Mouse (Mus musculus) testis, adult 2 months (tissue): Measurements from ENCODE around the gene Gm20388. TPM values are rescaled to one million over a fixed set of nuclear protein-coding genes. Genes with fewer than 3 reads are reported as not detected.

ENCODE experiments used
- H3K27ac ChIP-seq: fragments of 200-500 bp; 2 replicates; pipeline ENCODE4 v1.5.1; 2012; ENCODE audit warnings: low read depth, low read length; ENCODE audit not compliant: control insufficient read depth, insufficient read depth
- H3K27me3 ChIP-seq: fragments of 200-500 bp; 2 replicates; pipeline ENCODE4 v1.6.1; 2012; ENCODE audit warnings: mild to moderate bottlenecking, low read length, moderate library complexity; ENCODE audit not compliant: control insufficient read depth, insufficient read depth
- H3K36me3 ChIP-seq: fragments of 200-500 bp; 2 replicates; pipeline ENCODE4 v1.6.1; 2012; ENCODE audit warnings: mild to moderate bottlenecking, low read length; ENCODE audit not compliant: control insufficient read depth, insufficient read depth
- H3K4me1 ChIP-seq: fragments of 200-500 bp; 2 replicates; pipeline ENCODE4 v1.6.1; 2012; ENCODE audit warnings: low read length; ENCODE audit not compliant: control insufficient read depth, insufficient read depth
- H3K4me3 ChIP-seq: fragments of 200-500 bp; 2 replicates; pipeline ENCODE4 v1.5.1; 2012; ENCODE audit warnings: low read depth, mild to moderate bottlenecking, low read length, moderate library complexity, mixed read lengths; ENCODE audit not compliant: control insufficient read depth
- CTCF ChIP-seq: fragments of 200-500 bp; IDR thresholded peaks from 2 replicates; pipeline ENCODE4 v1.5.1; 2012; ENCODE audit warnings: low read depth, mild to moderate bottlenecking, inconsistent platforms, low read length, moderate library complexity; ENCODE audit not compliant: control insufficient read depth, insufficient read depth, insufficient replicate concordance
- POLR2A ChIP-seq: fragments of 200-500 bp; IDR thresholded peaks from 2 replicates; pipeline ENCODE4 v1.6.1; 2012; ENCODE audit warnings: low read depth, mild to moderate bottlenecking, inconsistent platforms, low read length, moderate library complexity; ENCODE audit not compliant: control insufficient read depth
- polyA plus RNA-seq: library from polyadenylated mRNA; depleted of rRNA; stranded (reverse); fragments of >200 nt; gene quantifications from 2 replicates; pipeline ENCODE4 v1.2.3, GENCODE M21; 2012

The Gm20388 gene
- polyA plus RNA-seq, 1 experiment, result 5.6 TPM

DNA sequence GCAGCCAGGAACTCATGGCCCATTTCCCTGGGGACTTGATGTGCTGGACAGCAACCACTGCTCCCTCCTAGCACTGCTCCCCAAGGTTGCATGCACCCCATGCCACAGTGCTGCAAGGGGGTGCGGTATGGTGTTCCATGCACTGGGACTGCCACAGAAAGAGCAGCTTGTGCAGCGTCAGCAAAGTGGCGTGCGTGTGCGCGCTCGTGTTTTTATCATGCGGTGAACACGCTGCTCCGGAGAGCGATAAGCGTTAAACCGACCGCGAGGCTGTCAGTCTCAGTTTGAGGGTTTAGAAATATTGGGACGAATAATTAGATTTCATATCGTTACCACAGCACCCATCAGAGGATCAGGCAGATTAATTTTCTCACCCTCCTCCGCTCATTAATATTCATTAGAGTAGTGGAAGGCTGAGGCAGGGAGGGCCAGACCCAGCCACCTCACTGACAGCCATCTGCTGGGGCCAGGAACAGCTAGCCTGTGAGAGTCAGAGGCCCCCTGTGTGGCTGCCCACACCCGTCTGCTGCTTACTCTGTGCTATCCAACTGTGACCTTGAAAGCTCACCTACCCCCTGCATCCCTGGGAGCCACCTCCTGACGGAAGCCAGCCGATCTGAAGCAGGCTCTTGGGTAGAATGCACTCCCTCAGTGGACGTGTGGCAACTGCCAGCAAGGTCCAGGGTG, 2419.1 kb downstream of the Gm20388 start:
- Histone ChIP-seq H3K36me3 (no peaks in the 10 kb centered on the region), H3K4me1 (peaks cover 7% of the 10 kb centered on the region), H3K27me3 (no peaks in the 10 kb centered on the region), H3K4me3 (no peak overlapping the region), H3K27ac (no peak overlapping the region)
- TF ChIP-seq CTCF (no peak), POLR2A (no peak)

DNA sequence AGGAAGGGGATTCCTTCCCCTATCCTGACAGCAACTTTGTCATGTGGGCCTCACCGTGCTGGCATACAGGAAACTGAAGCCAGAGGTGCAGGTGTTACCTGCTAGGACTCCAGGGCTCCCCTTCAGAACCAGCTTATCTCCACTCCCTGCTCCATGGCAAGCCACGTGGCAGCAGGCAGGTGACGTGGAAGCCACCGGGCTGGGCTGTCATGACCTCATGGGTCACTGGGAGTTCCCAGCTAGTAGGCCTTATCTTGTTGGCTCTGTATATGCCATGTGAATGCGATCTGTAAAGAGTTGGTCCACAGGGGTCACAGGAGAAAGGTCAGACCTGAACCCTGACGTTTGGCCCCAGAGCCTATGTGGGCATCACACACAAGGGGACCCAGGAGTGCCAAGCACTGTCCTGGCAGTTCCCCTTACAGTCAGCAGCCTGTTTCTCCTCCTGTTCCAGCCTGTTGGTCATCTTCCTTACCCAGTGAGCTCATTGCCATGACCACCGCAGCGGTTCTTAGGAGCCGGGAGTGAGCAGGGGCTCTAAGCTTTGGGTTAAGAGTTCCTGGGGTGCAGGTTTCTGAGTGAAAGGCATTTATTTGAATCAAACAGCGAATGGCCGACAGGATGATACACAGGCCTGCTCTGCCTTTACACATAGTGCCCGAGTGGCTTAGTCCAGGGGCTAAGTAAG, 2419.9 kb downstream of the Gm20388 start:
- Histone ChIP-seq H3K4me1 (peaks cover 12% of the 10 kb centered on the region), H3K36me3 (no peaks in the 10 kb centered on the region), H3K4me3 (no peak overlapping the region), H3K27ac (no peak overlapping the region), H3K27me3 (no peaks in the 10 kb centered on the region)
- TF ChIP-seq CTCF (no peak), POLR2A (no peak)

DNA sequence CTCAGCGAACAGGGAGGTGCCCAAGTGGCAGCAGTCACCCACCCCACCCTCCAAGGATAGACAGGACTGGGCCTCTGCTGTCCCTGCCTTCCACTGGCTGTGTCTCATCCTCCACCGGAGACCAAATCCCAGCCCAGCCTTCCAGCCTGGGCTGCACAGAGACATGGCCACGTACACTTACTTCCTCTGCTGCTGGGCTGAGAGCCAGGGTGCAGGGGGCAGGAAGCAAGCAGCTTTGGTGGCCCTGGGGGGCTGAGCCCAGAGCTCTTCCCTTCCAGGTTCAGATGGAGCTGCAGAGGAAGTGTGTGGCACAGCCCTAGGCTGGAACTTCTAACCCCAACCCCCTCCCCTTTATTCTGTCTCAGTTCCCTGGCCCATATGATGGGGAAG, 2420.5 kb downstream of the Gm20388 start:
- H3K4me3 ChIP-seq, result no peak overlapping the region
- TF ChIP-seq POLR2A, result no peak
- TF ChIP-seq CTCF, result no peak
- peaks cover 16% of the 10 kb centered on the region for H3K4me1 ChIP-seq
- H3K36me3 ChIP-seq, result no peaks in the 10 kb centered on the region
- no peak overlapping the region for H3K27ac ChIP-seq
- no peaks in the 10 kb centered on the region for H3K27me3 ChIP-seq

DNA sequence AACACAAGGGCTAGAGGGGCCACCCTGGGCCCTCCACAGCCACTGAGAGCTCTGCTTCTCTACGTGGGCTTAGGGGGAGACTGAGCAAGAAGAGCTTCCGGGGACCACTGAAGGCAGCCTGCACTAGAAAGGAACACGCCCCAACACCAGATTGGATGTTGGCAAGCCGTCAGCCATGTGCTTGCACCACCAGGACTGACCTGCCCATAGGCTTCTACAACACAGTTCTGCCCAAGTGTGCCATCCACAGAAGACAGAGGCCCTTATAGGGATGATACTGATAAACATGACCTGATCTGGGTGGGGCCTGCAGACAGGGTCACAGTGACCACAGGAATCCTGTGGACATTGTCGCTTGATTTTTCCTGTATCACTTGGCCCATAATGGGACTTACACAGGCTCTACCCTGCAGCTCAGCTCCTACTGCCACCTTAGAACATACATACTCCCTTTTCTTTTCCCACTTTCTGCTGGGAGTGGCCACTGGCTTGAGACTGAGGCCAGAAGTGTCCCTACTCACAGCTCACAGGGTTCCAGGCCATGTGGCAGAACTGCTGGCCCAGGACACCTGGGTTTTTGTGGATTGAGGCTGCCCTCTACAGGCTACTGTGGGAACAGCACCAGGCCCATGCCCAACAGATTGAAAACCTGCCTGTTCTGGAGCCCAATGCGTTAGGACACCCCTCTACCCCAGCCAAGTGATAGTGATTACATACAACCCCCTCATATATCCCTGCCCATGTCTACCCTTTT, 2422.3 kb downstream of the Gm20388 start:
- Histone ChIP-seq H3K36me3 (no peaks in the 10 kb centered on the region), H3K27ac (no peak overlapping the region), H3K27me3 (no peaks in the 10 kb centered on the region), H3K4me1 (peaks cover 27% of the 10 kb centered on the region), H3K4me3 (peak overlapping the region; percentile 47)
- TF ChIP-seq POLR2A, result no peak
- TF ChIP-seq CTCF, result peak; percentile 91

DNA sequence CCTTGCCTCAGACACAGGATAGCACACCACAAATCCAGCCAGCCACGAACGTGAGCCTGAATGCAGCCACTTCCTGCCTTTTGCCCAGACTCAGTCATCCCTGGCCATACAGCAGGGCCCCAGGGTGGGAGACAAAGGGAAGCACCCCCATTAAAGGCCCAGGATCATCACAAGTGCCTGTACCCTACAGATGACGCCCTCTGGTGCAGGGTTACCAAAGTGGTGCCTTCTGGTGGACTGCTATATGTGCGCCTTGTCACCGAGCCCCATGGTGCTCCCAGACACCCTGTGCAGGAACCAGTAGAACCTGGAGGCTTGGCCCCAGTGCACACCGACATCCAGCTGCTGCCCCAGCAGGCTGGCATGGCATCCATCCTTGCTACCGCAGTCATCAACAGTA, 2422.9 kb downstream of the Gm20388 start:
- no peaks in the 10 kb centered on the region for H3K36me3 ChIP-seq
- H3K27me3 ChIP-seq, result no peaks in the 10 kb centered on the region
- peaks cover 27% of the 10 kb centered on the region for H3K4me1 ChIP-seq
- no peak for TF ChIP-seq CTCF
- no peak overlapping the region for H3K4me3 ChIP-seq
- no peak overlapping the region for H3K27ac ChIP-seq

DNA sequence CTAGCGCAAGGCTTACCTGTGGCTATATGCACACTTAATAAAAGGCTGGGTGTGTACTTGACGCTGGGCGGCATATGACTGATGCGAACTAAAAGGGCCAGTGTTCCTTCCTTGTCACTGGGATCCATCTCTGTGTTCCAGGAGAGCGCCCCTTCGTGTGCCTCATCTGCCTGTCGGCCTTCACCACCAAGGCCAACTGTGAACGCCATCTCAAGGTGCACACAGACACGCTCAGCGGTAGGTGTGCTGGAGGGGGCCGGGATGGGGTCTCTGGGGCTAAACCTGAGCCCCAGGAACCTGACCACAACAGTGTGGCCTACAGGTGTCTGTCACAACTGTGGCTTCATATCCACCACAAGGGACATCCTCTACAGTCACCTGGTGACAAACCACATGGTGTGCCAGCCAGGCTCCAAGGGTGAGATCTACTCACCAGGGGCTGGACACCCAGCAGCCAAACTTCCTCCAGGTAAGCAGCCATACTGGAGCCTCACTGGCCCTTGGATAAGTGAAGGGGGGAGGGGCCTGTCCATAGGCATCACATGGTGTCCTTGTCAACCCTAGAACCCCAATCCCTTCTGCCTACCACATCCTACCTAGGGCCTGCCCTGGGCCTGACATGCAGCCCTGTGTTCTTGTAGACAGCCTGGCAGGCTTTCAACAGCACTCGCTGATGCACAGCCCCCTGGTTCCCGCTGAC, 2424.3 kb downstream of the Gm20388 start:
- H3K4me3 ChIP-seq, result no peak overlapping the region
- no peaks in the 10 kb centered on the region for H3K27me3 ChIP-seq
- no peak overlapping the region for H3K27ac ChIP-seq
- no peaks in the 10 kb centered on the region for H3K36me3 ChIP-seq
- TF ChIP-seq CTCF, result no peak
- peaks cover 27% of the 10 kb centered on the region for H3K4me1 ChIP-seq

DNA sequence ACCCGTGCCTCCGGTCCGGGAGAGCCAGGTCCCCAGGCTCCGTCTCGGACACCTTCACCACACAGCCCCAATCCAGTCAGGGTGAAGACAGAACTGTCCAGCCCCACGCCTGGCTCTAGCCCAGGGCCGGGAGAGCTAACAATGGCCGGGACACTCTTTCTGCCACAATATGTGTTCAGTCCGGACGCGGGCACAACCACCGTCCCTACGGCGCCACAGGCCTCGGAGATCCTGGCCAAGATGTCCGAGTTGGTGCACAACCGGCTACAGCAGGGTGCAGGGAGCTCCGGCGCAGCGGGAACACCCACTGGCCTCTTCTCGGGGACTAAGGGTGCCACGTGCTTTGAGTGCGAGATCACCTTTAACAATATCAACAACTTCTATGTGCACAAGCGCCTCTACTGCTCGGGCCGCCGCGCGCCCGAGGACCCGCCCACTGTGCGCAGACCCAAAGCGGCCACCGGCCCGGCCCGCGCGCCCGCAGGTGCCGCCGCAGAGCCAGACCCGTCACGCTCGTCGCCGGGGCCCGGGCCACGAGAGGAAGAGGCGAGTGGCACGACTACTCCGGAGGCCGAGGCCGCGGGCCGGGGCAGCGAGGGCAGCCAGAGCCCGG, 2425.1 kb downstream of the Gm20388 start:
- H3K4me3 ChIP-seq, result peak overlapping the region; percentile 70
- H3K36me3 ChIP-seq, result no peaks in the 10 kb centered on the region
- no peak overlapping the region for H3K27ac ChIP-seq
- H3K27me3 ChIP-seq, result no peaks in the 10 kb centered on the region
- H3K4me1 ChIP-seq, result peaks cover 27% of the 10 kb centered on the region
- TF ChIP-seq CTCF (no peak), POLR2A (no peak)
